Mouse (Mus musculus) effector memory CD4-positive, alpha-beta T cell, adult 5 months (primary cell): Measurements from ENCODE around the gene Ifngr2. TPM values are rescaled to one million over a fixed set of nuclear protein-coding genes. Genes with fewer than 3 reads are reported as not detected.

ENCODE experiments used
- polyA plus RNA-seq: library from polyadenylated mRNA; unstranded; fragments of 100-300 nt; shearing (Covaris generic); gene quantifications from one replicate; pipeline ENCODE4 v1.2.1, GENCODE M21; 2017

Ifngr2 gene
- 40.4 TPM for polyA plus RNA-seq

DNA sequence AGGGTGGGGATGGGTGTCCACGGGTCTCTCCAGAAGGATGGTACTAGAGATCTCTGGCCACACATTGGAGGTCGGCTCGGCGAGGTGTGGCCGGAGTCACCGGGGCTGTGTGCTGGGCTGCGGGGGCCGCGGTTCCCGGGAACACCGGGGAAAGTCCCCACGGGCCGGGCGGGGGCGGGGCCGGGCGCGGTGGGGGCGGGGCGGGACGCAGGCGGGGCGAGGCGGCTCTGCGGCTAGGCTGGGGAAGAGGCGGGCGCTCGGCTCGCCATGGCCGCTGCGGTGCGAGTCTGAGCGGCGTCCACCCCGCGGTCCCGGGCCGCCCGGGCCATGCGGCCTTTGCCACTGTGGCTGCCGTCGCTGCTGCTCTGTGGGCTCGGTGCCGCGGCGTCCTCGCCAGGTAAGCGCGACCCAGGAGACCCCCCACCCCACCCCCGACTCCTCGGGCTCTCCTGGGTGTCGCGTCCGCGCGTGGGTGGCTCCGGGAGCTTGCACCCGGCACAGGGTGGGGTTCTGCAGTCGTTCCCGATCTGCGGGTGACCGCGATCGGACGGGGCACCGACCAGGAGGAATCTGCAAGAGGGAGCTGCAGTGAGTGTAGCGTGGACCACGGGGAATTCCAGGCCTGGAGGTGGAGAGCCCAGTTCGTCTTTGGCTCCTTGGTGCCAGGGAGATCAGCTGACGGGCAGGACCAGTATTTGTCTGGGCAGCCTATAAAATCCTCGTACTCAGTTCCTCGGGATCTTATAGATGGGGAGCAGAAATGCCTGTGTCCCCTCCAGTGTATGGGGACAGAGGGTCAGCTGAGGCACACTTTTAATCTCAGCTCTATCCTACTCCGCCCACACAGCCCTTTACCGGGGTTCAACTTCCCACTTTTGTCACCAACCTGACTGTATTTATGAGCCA lies at the start of gene Ifngr2:
TSS of gene Ifngr2 (plus strand) at position 237 of the 906 bp plus-strand sequence.

DNA sequence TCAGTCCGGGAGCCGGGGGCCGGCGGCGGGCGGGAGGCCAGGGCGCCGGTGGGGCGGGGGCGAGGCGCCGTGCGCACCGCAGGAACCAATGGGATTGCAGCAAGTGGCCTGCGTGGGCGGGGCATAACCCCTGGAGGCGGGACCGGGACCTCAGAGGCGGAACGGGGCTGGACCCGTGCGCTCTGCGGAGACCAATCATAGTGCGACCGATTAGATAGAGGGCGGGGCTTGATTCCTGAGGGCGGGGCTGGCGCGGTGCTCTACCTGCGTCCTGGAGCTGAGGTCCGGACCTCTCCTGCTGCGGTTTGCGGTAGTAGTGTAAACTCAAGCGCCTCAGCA lies 50.8 kb downstream of the Ifngr2 start, which contains the start of gene Tmem50b:
TSS of gene Tmem50b (minus strand) at position 129 of the 339 bp plus-strand sequence.

Other genes starting within 250 kb of the Ifngr2 start
- 152 TPM for gene Ifnar2, start 174.3 kb upstream of the Ifngr2 start, polyA plus RNA-seq
- not detected for gene Gm21970, start 155.4 kb upstream of the Ifngr2 start, polyA plus RNA-seq
- gene Il10rb, start 140.9 kb upstream of the Ifngr2 start, polyA plus RNA-seq: 79.6 TPM
- gene Ifnar1, start 61.8 kb upstream of the Ifngr2 start, polyA plus RNA-seq: 248 TPM
- gene Tmem50b, start 50.7 kb downstream of the Ifngr2 start, polyA plus RNA-seq: 44.0 TPM
- 0.51 TPM for gene Dnajc28, start 72.0 kb downstream of the Ifngr2 start, polyA plus RNA-seq
- 51.4 TPM for gene Gart, start 99.9 kb downstream of the Ifngr2 start, polyA plus RNA-seq
- 138 TPM for gene Son, start 100.4 kb downstream of the Ifngr2 start, polyA plus RNA-seq
- 146 TPM for gene Donson, start 141.7 kb downstream of the Ifngr2 start, polyA plus RNA-seq
- 34.3 TPM for gene Cryzl1, start 181.9 kb downstream of the Ifngr2 start, polyA plus RNA-seq
- gene Itsn1, start 182.2 kb downstream of the Ifngr2 start, polyA plus RNA-seq: 3.8 TPM